Mouse (Mus musculus): ENCODE data around the gene Sap30bp.

DNA sequence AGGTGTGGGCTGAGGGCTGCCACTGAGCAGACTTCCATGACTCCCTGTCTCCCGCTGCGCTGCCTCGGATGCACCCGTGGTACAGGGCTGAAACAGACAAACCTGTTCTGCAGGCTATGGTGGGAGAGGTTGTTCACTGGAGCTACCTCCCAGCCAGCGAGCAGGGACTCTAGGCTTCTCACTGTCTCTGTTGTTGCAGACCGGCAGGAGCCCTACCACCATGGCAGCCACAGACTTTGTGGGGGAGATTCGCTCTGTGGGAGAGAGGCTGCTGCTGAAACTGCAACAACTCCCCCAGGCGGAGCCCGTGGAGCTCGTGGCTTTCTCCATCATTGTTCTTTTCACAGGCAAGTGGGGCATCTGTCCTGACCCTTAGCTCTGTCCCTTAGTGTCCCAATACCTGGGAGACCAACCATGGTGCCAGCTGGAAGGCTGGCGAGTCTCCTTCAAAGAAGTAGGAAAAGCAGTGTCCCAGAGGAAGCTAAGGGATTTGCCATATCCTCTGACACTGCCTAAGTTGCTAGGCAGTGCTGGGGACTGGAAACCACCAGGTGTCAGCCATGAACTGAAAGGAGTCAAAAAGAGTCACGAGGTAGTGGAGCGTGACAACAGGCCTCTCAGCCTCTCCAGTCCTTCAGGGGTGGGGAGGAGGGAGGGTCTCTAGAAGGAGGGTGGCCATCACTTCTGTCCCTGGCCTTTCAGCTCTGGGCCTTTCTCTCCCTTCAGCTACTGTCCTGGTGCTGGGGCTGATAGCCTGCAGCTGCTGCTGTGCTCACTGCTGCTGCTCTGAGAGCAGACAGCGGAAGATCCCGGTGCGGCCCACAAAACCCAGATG lies 27.9 kb upstream of the Sap30bp start:
- TF ChIP-seq CTCF (IDR thresholded peaks at IDR 0.05; ENCODE audit: insufficient read depth, low read depth, low read length) (no peak), POLR2A (IDR thresholded peaks at IDR 0.05; ENCODE audit: insufficient read depth, low read depth, low read length) (no peak)

All from olfactory bulb, adult 2 months (tissue).